Mouse (Mus musculus): ENCODE results near the gene Fdxacb1. TPM values are rescaled to one million over a fixed set of nuclear protein-coding genes. Genes with fewer than 3 reads are reported as not detected.
A peak's percentile ranks its signal among the peaks of the same experiment; 100 is the strongest.

Gene Fdxacb1
- polyA plus RNA-seq, 1 experiment from 2014 or later, result 11.8 TPM

GRCm38 (mm10) chr9:50742261-50742660, 25.8 kb upstream of the Fdxacb1 start:
- ATAC-seq (ENCODE audit: insufficient number of reproducible peaks, low FRiP score, low TSS enrichment, low read depth), result no peak
- Histone ChIP-seq H3K4me1 (ENCODE audit: control insufficient read depth, insufficient read depth, low read length) (peaks cover 8% of the 10 kb centered on the region; the same call in 1 of the 2 replicates), H3K27me3 (ENCODE audit: control insufficient read depth, insufficient read depth, low read length) (no peaks in the 10 kb centered on the region), H3K9me3 (ENCODE audit: control insufficient read depth, low read length) (no peaks in the 10 kb centered on the region), H3K4me3 (ENCODE audit: low read depth, low read length) (no peak overlapping the region), H3K36me3 (ENCODE audit: control insufficient read depth, insufficient read depth, low read length) (no peaks in the 10 kb centered on the region), H3K4me2 (ENCODE audit: low read depth, severe bottlenecking) (no peak overlapping the region), H3K9ac (ENCODE audit: low read length) (no peak overlapping the region), H3K27ac (replicated peaks; ENCODE audit: low read depth, low read length) (no peak overlapping the region)
- 93% methylated on average over 3 of the region's 3 CpGs for WGBS
- DNase-seq (ENCODE audit: low spot score), result no peak

DNA sequence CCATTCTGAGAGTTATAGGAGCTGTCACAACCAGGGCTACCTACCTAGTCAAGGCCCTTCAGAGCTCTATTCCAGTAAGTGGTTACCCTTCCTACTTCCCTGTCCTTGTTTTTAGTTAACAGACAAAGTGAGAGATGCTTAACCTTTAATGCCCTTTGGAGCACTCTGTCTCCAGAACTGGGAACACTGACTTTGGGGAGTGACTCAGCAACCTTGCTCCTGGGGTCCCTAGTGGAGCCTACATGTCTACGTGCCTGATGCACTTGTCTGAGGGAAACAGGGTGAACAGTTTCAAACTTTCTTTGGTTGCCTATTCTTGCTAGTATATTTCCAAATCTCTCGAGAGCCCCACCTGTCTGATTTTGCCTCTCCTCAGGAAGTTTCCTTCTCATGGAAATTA, 25.3 kb upstream of the Fdxacb1 start:
- Histone ChIP-seq H3K4me1 (ENCODE audit: control insufficient read depth, insufficient read depth, low read length) (peaks cover 8% of the 10 kb centered on the region; the same call in 1 of the 2 replicates), H3K9ac (ENCODE audit: low read length) (no peak overlapping the region), H3K36me3 (ENCODE audit: control insufficient read depth, insufficient read depth, low read length) (no peaks in the 10 kb centered on the region), H3K27ac (replicated peaks; ENCODE audit: low read depth, low read length) (no peak overlapping the region), H3K9me3 (ENCODE audit: control insufficient read depth, low read length) (no peaks in the 10 kb centered on the region), H3K4me2 (ENCODE audit: low read depth, severe bottlenecking) (no peak overlapping the region), H3K27me3 (ENCODE audit: control insufficient read depth, insufficient read depth, low read length) (no peaks in the 10 kb centered on the region), H3K4me3 (ENCODE audit: low read depth, low read length) (no peak overlapping the region)
- ATAC-seq (ENCODE audit: insufficient number of reproducible peaks, low FRiP score, low TSS enrichment, low read depth) (no peak), DNase-seq (ENCODE audit: low spot score) (no peak)
- WGBS, result 73% methylated on average over 2 of the region's 2 CpGs

DNA sequence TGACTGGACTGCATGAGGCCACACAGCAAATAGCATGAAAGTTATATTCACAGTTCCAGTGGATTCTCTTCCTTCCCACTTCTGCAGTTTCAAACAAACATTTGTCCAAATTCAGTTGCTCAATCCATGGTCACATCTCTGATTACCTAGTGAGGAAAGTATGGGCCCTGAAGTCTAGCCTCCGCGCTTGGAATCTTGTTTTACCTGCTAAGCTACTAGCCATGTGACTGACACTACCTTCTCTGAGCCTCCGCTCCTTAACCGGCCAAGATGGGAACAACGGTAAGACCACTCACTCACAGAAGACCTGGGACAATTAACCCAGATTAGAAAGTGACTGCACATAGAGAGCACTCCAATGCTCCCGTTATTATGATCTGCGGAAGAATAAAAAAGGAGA, 22.2 kb upstream of the Fdxacb1 start:
- 0 out of 2 replicates have a peak overlapping the region, but pooled peaks have one; percentile 20 for H3K4me3 ChIP-seq (ENCODE audit: low read depth, low read length)
- ATAC-seq (ENCODE audit: insufficient number of reproducible peaks, low FRiP score, low TSS enrichment, low read depth), result no peak
- H3K27me3 ChIP-seq (ENCODE audit: control insufficient read depth, insufficient read depth, low read length), result no peaks in the 10 kb centered on the region
- H3K36me3 ChIP-seq (ENCODE audit: control insufficient read depth, insufficient read depth, low read length), result no peaks in the 10 kb centered on the region
- H3K9ac ChIP-seq (ENCODE audit: low read length), result peak overlapping the region; percentile 46; the same call in 1 of the 2 replicates
- no peak for DNase-seq (ENCODE audit: low spot score)
- WGBS, result 13% methylated on average over 7 of the region's 7 CpGs
- H3K4me2 ChIP-seq (ENCODE audit: low read depth, severe bottlenecking), result peak overlapping the region; percentile 55; the same call in 1 of the 2 replicates
- H3K9me3 ChIP-seq (ENCODE audit: control insufficient read depth, low read length), result no peaks in the 10 kb centered on the region
- H3K4me1 ChIP-seq (ENCODE audit: control insufficient read depth, insufficient read depth, low read length), result 0 out of 2 replicates have a peak, but pooled peaks cover 3% of the 10 kb centered on the region
- H3K27ac ChIP-seq (replicated peaks; ENCODE audit: low read depth, low read length), result no peak overlapping the region

DNA sequence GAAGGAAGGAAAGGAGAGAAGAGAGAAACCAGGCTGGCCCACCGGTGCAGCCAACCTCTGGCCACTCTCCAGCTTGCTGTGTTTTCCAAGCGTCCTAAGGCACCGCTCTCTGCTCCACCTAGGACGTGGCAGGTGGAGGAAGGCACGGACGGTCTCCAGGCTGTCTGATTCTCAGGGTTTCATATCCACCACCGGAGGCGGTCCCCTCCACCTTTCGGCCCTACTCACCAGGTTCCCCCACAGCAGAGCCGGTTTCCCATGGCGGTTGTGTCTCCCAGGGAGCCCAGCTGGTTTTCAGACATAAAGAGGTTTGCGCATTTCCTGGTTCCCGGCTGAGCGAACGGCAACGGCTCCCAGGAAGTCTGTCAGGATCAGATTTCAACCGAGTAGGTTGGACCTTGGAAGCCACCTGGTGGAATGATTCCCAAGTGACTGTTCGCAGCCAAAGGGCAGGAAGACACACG, 21.8 kb upstream of the Fdxacb1 start, which contains the start of gene 2310030G06Rik:
Gene 2310030G06Rik, minus strand, starts transcription at position 323 of the 464 bp plus-strand sequence.
- ATAC-seq (ENCODE audit: insufficient number of reproducible peaks, low FRiP score, low TSS enrichment, low read depth) (no peak), DNase-seq (ENCODE audit: low spot score) (peak; percentile 58)
- WGBS, result 2% methylated on average over 19 of the region's 19 CpGs
- no peaks in the 10 kb centered on the region for H3K36me3 ChIP-seq (ENCODE audit: control insufficient read depth, insufficient read depth, low read length)
- peak within 1 kb of the TSS; percentile 46; the same call in 1 of the 2 replicates for H3K9ac ChIP-seq (ENCODE audit: low read length)
- H3K4me2 ChIP-seq (ENCODE audit: low read depth, severe bottlenecking), result peak within 1 kb of the TSS; percentile 55
- no peaks in the 10 kb centered on the region for H3K27me3 ChIP-seq (ENCODE audit: control insufficient read depth, insufficient read depth, low read length)
- no peaks in the 10 kb centered on the region for H3K9me3 ChIP-seq (ENCODE audit: control insufficient read depth, low read length)
- peak within 1 kb of the TSS; percentile 20 for H3K4me3 ChIP-seq (ENCODE audit: low read depth, low read length)
- H3K27ac ChIP-seq (replicated peaks; ENCODE audit: low read depth, low read length), result no peak within 1 kb of the TSS
- H3K4me1 ChIP-seq (ENCODE audit: control insufficient read depth, insufficient read depth, low read length), result 0 out of 2 replicates have a peak, but pooled peaks cover 3% of the 10 kb centered on the region

DNA sequence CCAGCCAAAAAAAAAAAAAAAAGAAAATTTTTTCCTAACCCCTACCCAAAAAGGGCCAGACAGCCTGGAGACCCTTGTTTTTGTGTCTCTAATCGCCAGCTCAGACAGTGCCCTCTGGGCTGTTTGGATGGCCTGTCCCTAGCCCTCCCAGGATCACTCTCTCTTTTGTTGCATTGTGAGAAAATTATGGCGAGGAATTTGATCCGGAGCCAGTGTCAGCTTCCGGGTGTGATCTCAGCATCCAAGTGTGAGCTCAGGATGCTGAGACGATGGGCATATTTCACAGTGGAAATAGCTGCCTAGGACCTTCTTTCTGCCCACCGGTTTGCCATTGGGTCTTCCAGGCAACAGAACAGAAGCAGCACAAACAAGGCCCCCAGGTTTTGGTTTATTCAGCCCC, 17.3 kb upstream of the Fdxacb1 start:
- no peak overlapping the region for H3K27ac ChIP-seq (replicated peaks; ENCODE audit: low read depth, low read length)
- ATAC-seq (ENCODE audit: insufficient number of reproducible peaks, low FRiP score, low TSS enrichment, low read depth), result no peak
- 0 out of 2 replicates have a peak, but pooled peaks cover 3% of the 10 kb centered on the region for H3K4me1 ChIP-seq (ENCODE audit: control insufficient read depth, insufficient read depth, low read length)
- no peaks in the 10 kb centered on the region for H3K9me3 ChIP-seq (ENCODE audit: control insufficient read depth, low read length)
- H3K27me3 ChIP-seq (ENCODE audit: control insufficient read depth, insufficient read depth, low read length), result no peaks in the 10 kb centered on the region
- DNase-seq (ENCODE audit: low spot score), result no peak
- WGBS, result 85% methylated on average over 6 of the region's 6 CpGs
- H3K36me3 ChIP-seq (ENCODE audit: control insufficient read depth, insufficient read depth, low read length), result no peaks in the 10 kb centered on the region
- no peak overlapping the region for H3K4me3 ChIP-seq (ENCODE audit: low read depth, low read length)
- no peak overlapping the region for H3K9ac ChIP-seq (ENCODE audit: low read length)
- H3K4me2 ChIP-seq (ENCODE audit: low read depth, severe bottlenecking), result no peak overlapping the region

DNA sequence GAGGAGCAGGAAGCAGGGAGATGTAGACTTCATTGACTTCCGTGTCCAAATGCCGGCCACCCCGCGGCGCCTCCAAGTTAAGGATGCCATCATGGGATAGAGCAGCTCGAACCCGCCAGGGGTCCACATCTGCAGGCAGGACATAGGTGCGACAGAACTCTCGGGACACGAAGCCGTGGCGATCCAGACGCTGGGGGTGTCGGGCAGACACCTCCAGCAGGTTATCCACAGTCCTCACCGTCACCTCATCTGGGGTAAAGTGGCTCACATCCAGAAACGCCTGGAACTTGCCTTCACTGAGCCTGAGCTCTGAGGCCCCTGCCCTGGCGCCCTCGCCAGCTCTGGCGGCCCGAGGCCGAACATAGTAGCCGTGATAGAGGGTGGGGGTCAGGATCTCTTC, 16.7 kb upstream of the Fdxacb1 start, which contains the start of gene Cryab:
Gene Cryab, plus strand, starts transcription at position 3 of the 400 bp plus-strand sequence.
- no peak within 1 kb of the TSS for H3K9ac ChIP-seq (ENCODE audit: low read length)
- no peaks in the 10 kb centered on the region for H3K4me1 ChIP-seq (ENCODE audit: control insufficient read depth, insufficient read depth, low read length)
- no peak for DNase-seq (ENCODE audit: low spot score)
- H3K27ac ChIP-seq (replicated peaks; ENCODE audit: low read depth, low read length), result no peak within 1 kb of the TSS
- no peaks in the 10 kb centered on the region for H3K9me3 ChIP-seq (ENCODE audit: control insufficient read depth, low read length)
- H3K4me2 ChIP-seq (ENCODE audit: low read depth, severe bottlenecking), result no peak within 1 kb of the TSS
- WGBS, result 65% methylated on average over 22 of the region's 22 CpGs
- no peak within 1 kb of the TSS for H3K4me3 ChIP-seq (ENCODE audit: low read depth, low read length)
- no peak for ATAC-seq (ENCODE audit: insufficient number of reproducible peaks, low FRiP score, low TSS enrichment, low read depth)
- H3K27me3 ChIP-seq (ENCODE audit: control insufficient read depth, insufficient read depth, low read length), result no peaks in the 10 kb centered on the region
- H3K36me3 ChIP-seq (ENCODE audit: control insufficient read depth, insufficient read depth, low read length), result no peaks in the 10 kb centered on the region

DNA sequence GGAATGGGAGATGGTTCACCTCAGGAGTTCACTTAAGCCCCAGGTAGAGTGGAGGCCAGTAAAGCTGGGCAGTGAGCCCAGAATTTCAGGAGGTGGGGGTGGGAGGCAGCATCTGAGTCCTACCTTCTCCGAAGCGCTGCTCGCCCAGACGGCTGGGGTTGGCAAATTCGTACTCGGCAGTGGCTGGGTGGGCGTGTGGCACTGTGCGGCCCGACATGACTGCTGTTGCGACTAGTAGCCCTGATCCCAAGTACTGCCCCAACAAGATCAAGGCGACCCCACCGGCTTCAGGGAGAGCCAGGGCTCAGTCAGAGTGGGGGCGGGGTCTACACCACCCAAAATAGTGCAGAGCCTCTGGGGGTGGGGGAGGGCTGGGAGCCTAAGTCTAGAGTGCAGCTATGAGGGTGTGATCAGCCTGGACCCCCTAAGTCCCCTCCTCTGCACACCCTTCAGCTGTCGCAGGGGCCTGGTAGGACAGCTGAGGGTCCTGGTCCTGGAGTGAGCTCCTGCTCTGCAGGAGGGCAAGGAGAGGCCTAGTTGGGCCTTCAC, 15.9 kb upstream of the Fdxacb1 start, which contains the start of gene Hspb2:
Gene Hspb2, minus strand, starts transcription at position 301 of the 549 bp plus-strand sequence.
- H3K4me1 ChIP-seq (ENCODE audit: control insufficient read depth, insufficient read depth, low read length), result no peaks in the 10 kb centered on the region
- ATAC-seq (ENCODE audit: insufficient number of reproducible peaks, low FRiP score, low TSS enrichment, low read depth) (0 out of 2 replicates have a peak, but pooled peaks have one; percentile 35), DNase-seq (ENCODE audit: low spot score) (no peak)
- no peaks in the 10 kb centered on the region for H3K9me3 ChIP-seq (ENCODE audit: control insufficient read depth, low read length)
- no peaks in the 10 kb centered on the region for H3K36me3 ChIP-seq (ENCODE audit: control insufficient read depth, insufficient read depth, low read length)
- H3K4me3 ChIP-seq (ENCODE audit: low read depth, low read length), result no peak within 1 kb of the TSS
- H3K9ac ChIP-seq (ENCODE audit: low read length), result no peak within 1 kb of the TSS
- H3K4me2 ChIP-seq (ENCODE audit: low read depth, severe bottlenecking), result no peak within 1 kb of the TSS
- no peak within 1 kb of the TSS for H3K27ac ChIP-seq (replicated peaks; ENCODE audit: low read depth, low read length)
- H3K27me3 ChIP-seq (ENCODE audit: control insufficient read depth, insufficient read depth, low read length), result no peaks in the 10 kb centered on the region
- 65% methylated on average over 14 of the region's 14 CpGs for WGBS

DNA sequence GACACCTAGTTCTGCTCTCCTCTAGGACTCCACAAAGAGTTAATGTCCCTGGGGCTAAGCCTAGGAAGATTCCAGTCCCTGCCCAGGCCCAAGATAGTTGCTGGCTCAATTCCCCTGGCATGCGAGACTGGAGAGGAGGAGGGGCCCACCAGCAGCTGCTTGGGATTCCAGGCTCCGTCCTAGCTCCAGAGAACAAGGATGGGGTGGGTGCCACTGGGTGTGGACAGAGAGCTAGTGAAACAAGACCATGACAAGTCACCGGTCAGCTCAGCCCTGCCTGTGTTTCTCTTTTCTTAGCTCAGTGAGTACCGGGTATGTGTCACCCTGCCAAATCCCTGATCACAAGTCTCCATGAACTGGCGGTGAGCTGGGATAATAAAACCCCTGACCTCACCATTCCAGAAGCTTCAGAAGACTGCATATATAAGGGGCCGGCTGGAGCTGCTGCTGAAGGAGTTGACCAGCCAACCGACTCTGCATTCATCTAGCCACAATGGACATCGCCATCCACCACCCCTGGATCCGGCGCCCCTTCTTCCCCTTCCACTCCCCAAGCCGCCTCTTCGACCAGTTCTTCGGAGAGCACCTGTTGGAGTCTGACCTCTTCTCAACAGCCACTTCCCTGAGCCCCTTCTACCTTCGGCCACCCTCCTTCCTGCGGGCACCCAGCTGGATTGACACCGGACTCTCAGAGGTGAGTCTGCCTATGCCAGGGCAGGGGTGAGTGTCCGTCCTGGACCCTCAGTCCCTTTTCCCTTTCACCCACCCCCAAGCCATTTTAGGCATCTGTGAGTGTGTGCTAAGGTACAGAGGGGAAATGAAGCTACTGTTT, 15.0 kb upstream of the Fdxacb1 start:
- H3K4me3 ChIP-seq (ENCODE audit: low read depth, low read length), result no peak overlapping the region

More for the DNA sequence above, 15.0 kb upstream of the Fdxacb1 start:
- Histone ChIP-seq H3K27me3 (ENCODE audit: control insufficient read depth, insufficient read depth, low read length) (no peaks in the 10 kb centered on the region), H3K9ac (ENCODE audit: low read length) (no peak overlapping the region), H3K27ac (replicated peaks; ENCODE audit: low read depth, low read length) (no peak overlapping the region), H3K36me3 (ENCODE audit: control insufficient read depth, insufficient read depth, low read length) (no peaks in the 10 kb centered on the region), H3K4me2 (ENCODE audit: low read depth, severe bottlenecking) (no peak overlapping the region), H3K9me3 (ENCODE audit: control insufficient read depth, low read length) (no peaks in the 10 kb centered on the region), H3K4me1 (ENCODE audit: control insufficient read depth, insufficient read depth, low read length) (no peaks in the 10 kb centered on the region)
- 69% methylated on average over 17 of the region's 17 CpGs for WGBS
- DNase-seq (ENCODE audit: low spot score) (no peak), ATAC-seq (ENCODE audit: insufficient number of reproducible peaks, low FRiP score, low TSS enrichment, low read depth) (no peak)

All from limb, embryonic 11.5 days (tissue).